Mouse (Mus musculus) embryonic fibroblast, embryonic 13.5 days (primary cell): ENCODE data around the gene Akirin2. TPM values are rescaled to one million over a fixed set of nuclear protein-coding genes. Genes with fewer than 3 reads are reported as not detected.
"Not testable (repeated sequence)": the region's sequence is repeated elsewhere in the genome, so short reads cannot be mapped to it uniquely, and the experiment has no call there.

Experiments used
- H3K27ac ChIP-seq: 2 replicates; pipeline ENCODE4 v1.5.1; 2012; ENCODE audit warnings: low read length, control low read depth, inconsistent platforms; ENCODE audit not compliant: insufficient read depth
- H3K4me1 ChIP-seq: 2 replicates; pipeline ENCODE4 v1.6.1; 2011; ENCODE audit warnings: low read length; ENCODE audit not compliant: control insufficient read depth, insufficient read depth
- H3K4me3 ChIP-seq: 2 replicates; pipeline ENCODE4 v1.5.1; 2011; ENCODE audit warnings: mild to moderate bottlenecking, control low read depth, low read length; ENCODE audit not compliant: insufficient read depth
- CTCF ChIP-seq: IDR thresholded peaks from 2 replicates; pipeline ENCODE4 v1.5.1; 2011; ENCODE audit warnings: mild to moderate bottlenecking, control low read depth, low read length, moderate library complexity, borderline replicate concordance; ENCODE audit not compliant: insufficient read depth
- POLR2A ChIP-seq: IDR thresholded peaks from 2 replicates; pipeline ENCODE4 v1.6.1; 2011; ENCODE audit warnings: low read depth, mild to moderate bottlenecking, control low read depth, low read length, moderate library complexity
- polyA plus RNA-seq: library from polyadenylated mRNA; stranded (reverse); fragments of >200 nt; gene quantifications from 2 replicates; pipeline ENCODE4 v1.2.4, GENCODE M21; 2011; ENCODE audit warnings: low read depth; ENCODE audit not compliant: missing spikeins, insufficient read length

Gene Akirin2
- polyA plus RNA-seq, 1 experiment: 87.2 TPM

GRCm38 (mm10) chr4:34554596-34554995, 3.9 kb downstream of the Akirin2 start:
- H3K4me1 ChIP-seq: peaks cover 5% of the 10 kb centered on the region
- no peak overlapping the region for H3K27ac ChIP-seq
- no peak for TF ChIP-seq CTCF
- TF ChIP-seq POLR2A: no peak
- H3K4me3 ChIP-seq: no peak overlapping the region

GRCm38 (mm10) chr4:34555604-34556003, 4.9 kb downstream of the Akirin2 start:
- TF ChIP-seq POLR2A: no peak
- no peak for TF ChIP-seq CTCF
- H3K4me3 ChIP-seq: no peak overlapping the region

GRCm38 (mm10) chr4:34556183-34556582, 5.4 kb downstream of the Akirin2 start:
- Histone ChIP-seq H3K4me1 (peaks cover 5% of the 10 kb centered on the region), H3K4me3 (no peak overlapping the region), H3K27ac (peak overlapping the region; percentile 88; the same call in 1 of the 2 replicates)
- TF ChIP-seq CTCF (no peak), POLR2A (no peak)

More at GRCm38 (mm10) chr4:34555604-34556003, 4.9 kb downstream of the Akirin2 start:
- Histone ChIP-seq H3K4me1 (peaks cover 5% of the 10 kb centered on the region), H3K27ac (peak overlapping the region; percentile 88)

- no peak for TF ChIP-seq POLR2A
- TF ChIP-seq CTCF: peak; percentile 23; the same call in 1 of the 2 replicates
These were observed 10.2 kb downstream of the Akirin2 start for GRCm38 (mm10) chr4:34560971-34561370.

GRCm38 (mm10) chr4:34566226-34566625, 15.5 kb downstream of the Akirin2 start:
- H3K4me3 ChIP-seq: no peak overlapping the region
- TF ChIP-seq POLR2A (no peak), CTCF (no peak)
- no peak overlapping the region for H3K27ac ChIP-seq
- peaks cover 4% of the 10 kb centered on the region; the same call in 1 of the 2 replicates for H3K4me1 ChIP-seq

More at GRCm38 (mm10) chr4:34560971-34561370, 10.2 kb downstream of the Akirin2 start:
- H3K4me3 ChIP-seq: no peak overlapping the region
- no peaks in the 10 kb centered on the region for H3K4me1 ChIP-seq
- no peak overlapping the region for H3K27ac ChIP-seq

- Histone ChIP-seq H3K4me1 (peaks cover 4% of the 10 kb centered on the region; the same call in 1 of the 2 replicates), H3K4me3 (no peak overlapping the region), H3K27ac (no peak overlapping the region)
- TF ChIP-seq POLR2A: no peak
- no peak for TF ChIP-seq CTCF
These were observed 22.1 kb downstream of the Akirin2 start for GRCm38 (mm10) chr4:34572876-34573275.

- Histone ChIP-seq H3K27ac (no peak overlapping the region), H3K4me3 (no peak overlapping the region), H3K4me1 (peaks cover 2% of the 10 kb centered on the region)
- TF ChIP-seq CTCF (no peak), POLR2A (no peak)
These were observed 26.3 kb downstream of the Akirin2 start for GRCm38 (mm10) chr4:34577028-34577427.

GRCm38 (mm10) chr4:34579215-34579614, 28.5 kb downstream of the Akirin2 start:
- no peak for TF ChIP-seq CTCF
- no peak for TF ChIP-seq POLR2A
- Histone ChIP-seq H3K4me3 (no peak overlapping the region), H3K27ac (no peak overlapping the region), H3K4me1 (peaks cover 3% of the 10 kb centered on the region)

GRCm38 (mm10) chr4:34581489-34581888, 30.8 kb downstream of the Akirin2 start:
- H3K4me3 ChIP-seq, H3K27ac ChIP-seq, H3K4me1 ChIP-seq: not testable (repeated sequence)

GRCm38 (mm10) chr4:34581990-34582389, 31.3 kb downstream of the Akirin2 start:
- TF ChIP-seq POLR2A: no peak
- TF ChIP-seq CTCF: no peak
- Histone ChIP-seq H3K4me1 (peaks cover 5% of the 10 kb centered on the region), H3K27ac (peak overlapping the region; percentile 38; the same call in 1 of the 2 replicates), H3K4me3 (no peak overlapping the region)

- Histone ChIP-seq H3K27ac (peak overlapping the region; percentile 38; the same call in 1 of the 2 replicates), H3K4me3 (no peak overlapping the region), H3K4me1 (peaks cover 5% of the 10 kb centered on the region)
- TF ChIP-seq POLR2A (no peak), CTCF (no peak)
These were observed 31.7 kb downstream of the Akirin2 start for GRCm38 (mm10) chr4:34582476-34582875.
